Mouse (Mus musculus) midbrain, embryonic 16.5 days (tissue): ENCODE measurements around the gene Ube2cbp. TPM values are rescaled to one million over a fixed set of nuclear protein-coding genes. Genes with fewer than 3 reads are reported as not detected.

Experiments used
- ATAC-seq: fragments of 200-750 bp; cut with Nextera tagmentation; 2 replicates; pipeline ENCODE4 v1.8.0; 2017; ENCODE audit warnings: moderate TSS enrichment
- H3K27ac ChIP-seq: fragments of 300-500 bp; sonication (generic); 2 replicates; pipeline ENCODE4 v1.5.1; 2014; ENCODE audit warnings: mild to moderate bottlenecking, low read length, mixed read lengths
- H3K27me3 ChIP-seq: fragments of 300-500 bp; sonication (generic); 2 replicates; pipeline ENCODE4 v1.6.1; 2014; ENCODE audit warnings: low read depth, low read length, mixed read lengths; ENCODE audit not compliant: control insufficient read depth, insufficient read depth
- H3K36me3 ChIP-seq: fragments of 300-500 bp; sonication (generic); 2 replicates; pipeline ENCODE4 v1.6.1; 2014; ENCODE audit warnings: mild to moderate bottlenecking, low read length, moderate library complexity, mixed read lengths; ENCODE audit not compliant: control insufficient read depth, insufficient read depth
- H3K4me1 ChIP-seq: fragments of 300-500 bp; sonication (generic); 2 replicates; pipeline ENCODE4 v1.6.1; 2014; ENCODE audit warnings: mild to moderate bottlenecking, low read length, mixed read lengths; ENCODE audit not compliant: control insufficient read depth, insufficient read depth
- H3K4me2 ChIP-seq: fragments of 300-500 bp; sonication (generic); 2 replicates; pipeline ENCODE4 v1.6.1; 2014; ENCODE audit warnings: mild to moderate bottlenecking, low read length, mixed read lengths
- H3K4me3 ChIP-seq: fragments of 300-500 bp; sonication (generic); 2 replicates; pipeline ENCODE4 v1.5.1; 2014; ENCODE audit warnings: low read depth, mild to moderate bottlenecking, low read length, moderate library complexity, mixed read lengths
- H3K9ac ChIP-seq: fragments of 300-500 bp; sonication (generic); 2 replicates; pipeline ENCODE4 v1.6.1; 2014; ENCODE audit warnings: low read depth, low read length, mixed read lengths
- H3K9me3 ChIP-seq: fragments of 300-500 bp; sonication (generic); replicated peaks from 2 replicates; pipeline ENCODE4 v1.6.1; 2014; ENCODE audit warnings: mild to moderate bottlenecking, low read length, mixed read lengths; ENCODE audit not compliant: control insufficient read depth, poor library complexity, severe bottlenecking
- WGBS: fragments of 180-500 bp; shearing (Covaris S2); extraction: QIAGEN DNeasy Blood & Tissue Kit; methylation state at CpG from one replicate; pipeline ENCODE4 v1.1.7; 2014; 5-methylcytosine and 5-hydroxymethylcytosine counted together
- polyA plus RNA-seq: library from polyadenylated mRNA; unstranded; fragments of >200 nt; fragmentation: Nextera tagmentation; extraction: Ambion mirVana; gene quantifications from 2 replicates; pipeline ENCODE4 v1.2.1, GENCODE M21; 2015

The Ube2cbp gene
- polyA plus RNA-seq: 7.8 and 8.1 TPM in 2 replicates

DNA sequence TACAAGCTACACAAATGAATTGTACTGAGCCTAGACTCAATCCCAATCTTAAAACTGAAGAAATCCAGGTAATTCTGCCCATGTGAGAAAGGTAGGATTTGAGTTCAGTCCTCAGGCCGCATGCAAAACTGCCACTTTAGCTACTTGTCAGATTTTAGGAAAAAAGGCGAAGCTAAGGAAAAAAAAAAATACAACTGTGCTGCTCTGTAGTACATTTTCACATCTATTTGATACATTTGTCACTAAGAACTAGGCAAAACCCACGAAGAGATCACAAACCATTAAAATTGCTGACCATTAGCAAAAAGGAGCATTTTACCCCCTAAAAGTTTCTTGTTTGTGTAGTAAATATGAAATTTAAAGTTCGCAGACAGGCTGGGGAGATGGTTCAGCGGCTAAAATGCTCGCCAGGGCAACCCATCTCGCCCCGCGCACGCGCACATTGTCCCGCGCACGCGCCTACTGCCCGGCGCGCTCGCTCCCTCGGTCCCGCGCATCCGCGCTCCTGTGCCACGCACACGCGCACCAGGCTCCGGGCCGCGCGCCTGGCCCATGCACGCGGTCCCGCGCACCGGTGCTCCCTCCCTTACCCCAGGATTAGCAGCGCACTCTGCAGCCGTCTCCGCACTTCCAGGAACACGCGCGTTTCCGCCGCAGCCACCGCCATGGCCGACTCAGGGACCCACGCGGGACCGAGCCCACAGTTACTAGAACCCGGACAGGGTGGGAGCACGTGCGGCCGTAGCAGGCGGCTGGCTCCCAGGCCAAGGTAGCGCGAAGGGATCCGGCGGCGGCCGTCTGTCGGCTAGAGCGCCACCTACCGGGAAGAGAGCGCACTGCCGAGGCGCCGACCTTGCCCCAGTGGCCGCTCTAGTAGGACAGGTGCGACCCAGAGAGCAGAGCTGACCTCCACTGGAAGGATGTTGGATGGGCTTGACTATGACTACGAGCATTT is at the start of gene Ube2cbp:
Gene Ube2cbp, minus strand, starts transcription at position 800 of the 955 bp plus-strand sequence.
- no peaks in the 10 kb centered on the region for H3K36me3 ChIP-seq
- peak within 1 kb of the TSS; percentile 59 for H3K4me2 ChIP-seq
- WGBS: 2% methylated on average over 69 of the region's 70 CpGs
- H3K4me1 ChIP-seq: peaks cover 22% of the 10 kb centered on the region
- H3K27ac ChIP-seq: peak within 1 kb of the TSS; percentile 93
- peak within 1 kb of the TSS; percentile 84 for H3K9ac ChIP-seq
- ATAC-seq: peak; percentile 86
- H3K4me3 ChIP-seq: peak within 1 kb of the TSS; percentile 68
- no peaks in the 10 kb centered on the region for H3K9me3 ChIP-seq
- H3K27me3 ChIP-seq: no peaks in the 10 kb centered on the region

DNA sequence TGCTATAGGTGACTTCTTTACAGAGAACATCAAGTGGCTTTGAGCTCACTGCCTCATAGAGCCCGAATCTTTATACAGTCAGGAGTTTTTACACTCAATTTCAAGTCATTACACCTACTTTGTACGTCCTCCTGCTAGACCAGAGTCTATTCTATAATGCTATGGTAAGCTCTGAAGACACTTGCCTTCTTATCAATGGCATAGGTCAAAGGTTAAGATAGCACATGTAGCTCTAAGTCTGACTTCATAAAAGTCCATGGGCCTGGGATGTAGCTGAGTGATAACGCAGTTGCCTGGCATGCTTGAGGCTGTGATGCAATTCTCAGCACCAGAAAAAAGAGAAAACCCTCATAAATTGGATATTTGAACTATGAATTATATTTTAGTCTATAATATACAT is 49.6 kb upstream of the Ube2cbp start:
- WGBS: 81% methylated on average over 3 of the region's 3 CpGs
- Histone ChIP-seq H3K27me3 (no peaks in the 10 kb centered on the region), H3K9ac (no peak overlapping the region), H3K4me3 (no peak overlapping the region), H3K27ac (no peak overlapping the region), H3K4me2 (no peak overlapping the region), H3K4me1 (no peaks in the 10 kb centered on the region), H3K9me3 (no peaks in the 10 kb centered on the region), H3K36me3 (peaks cover 35% of the 10 kb centered on the region)
- ATAC-seq: no peak

DNA sequence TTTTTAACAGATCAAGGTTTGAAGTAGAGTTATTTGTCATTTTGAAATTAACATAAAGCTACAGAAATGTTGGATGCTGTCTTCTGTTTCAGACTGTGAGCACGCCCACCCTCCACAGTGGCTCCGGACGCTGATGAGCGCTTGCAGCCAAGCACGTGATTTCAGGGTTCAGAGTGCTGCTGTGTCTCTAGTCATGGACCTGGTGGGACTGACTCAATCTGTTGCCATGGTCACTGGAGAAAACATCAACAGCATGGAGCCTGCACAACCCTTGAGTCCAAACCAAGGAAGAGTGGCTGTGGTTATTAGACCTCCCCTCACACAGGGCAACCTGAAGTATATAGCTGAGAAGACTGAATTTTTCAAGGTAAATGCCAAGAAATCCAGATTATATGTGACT is 49.0 kb upstream of the Ube2cbp start:
- H3K36me3 ChIP-seq: peaks cover 33% of the 10 kb centered on the region
- WGBS: 71% methylated on average over 5 of the region's 5 CpGs
- no peak overlapping the region for H3K9ac ChIP-seq
- no peak overlapping the region for H3K4me3 ChIP-seq
- no peaks in the 10 kb centered on the region for H3K9me3 ChIP-seq
- no peak overlapping the region for H3K27ac ChIP-seq
- H3K27me3 ChIP-seq: no peaks in the 10 kb centered on the region
- no peaks in the 10 kb centered on the region for H3K4me1 ChIP-seq
- H3K4me2 ChIP-seq: no peak overlapping the region
- ATAC-seq: no peak

DNA sequence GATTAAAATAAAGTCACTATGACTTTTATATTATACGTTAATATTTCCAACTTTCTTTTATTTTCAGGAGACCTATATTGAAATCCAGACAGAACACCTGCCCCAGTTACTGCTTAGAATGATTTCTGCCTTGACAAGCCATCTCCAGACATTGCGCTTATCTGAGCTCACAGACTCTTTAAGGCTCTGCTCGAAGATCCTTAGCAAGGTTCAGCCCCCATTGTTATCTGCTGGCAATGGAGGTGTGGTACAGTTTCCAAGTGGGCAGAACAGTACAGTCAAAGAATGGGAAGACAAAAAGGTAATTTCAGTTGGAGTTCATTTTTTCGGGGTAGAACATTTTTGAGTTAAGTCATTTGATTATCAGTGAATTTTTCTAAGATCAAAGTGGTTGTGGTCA is 42.7 kb upstream of the Ube2cbp start:
- peaks cover 14% of the 10 kb centered on the region for H3K36me3 ChIP-seq
- no peak overlapping the region for H3K9ac ChIP-seq
- ATAC-seq: no peak
- no peaks in the 10 kb centered on the region for H3K9me3 ChIP-seq
- H3K4me1 ChIP-seq: no peaks in the 10 kb centered on the region
- no peaks in the 10 kb centered on the region for H3K27me3 ChIP-seq
- H3K4me3 ChIP-seq: no peak overlapping the region
- WGBS: 92% methylated on average over 4 of the region's 4 CpGs
- no peak overlapping the region for H3K4me2 ChIP-seq
- H3K27ac ChIP-seq: no peak overlapping the region

DNA sequence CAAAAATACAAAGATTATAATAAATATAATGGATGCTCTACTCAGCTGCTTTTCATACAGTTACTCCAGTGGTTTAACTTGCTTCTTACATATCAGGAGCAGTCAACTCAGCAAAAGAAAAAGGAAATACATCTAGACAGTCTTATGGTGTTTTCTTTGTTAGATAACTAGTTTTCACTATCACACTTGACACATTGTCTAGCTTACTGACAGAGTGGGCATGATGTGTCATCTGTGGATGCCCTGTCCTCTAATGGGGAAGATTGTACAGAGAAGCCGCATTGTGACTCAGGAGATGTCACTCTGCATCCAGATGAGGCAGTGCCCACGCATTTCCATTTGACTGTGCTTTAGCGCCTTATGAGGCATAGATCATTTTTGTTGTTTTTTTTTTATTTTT is 34.3 kb upstream of the Ube2cbp start:
- Histone ChIP-seq H3K4me2 (no peak overlapping the region), H3K27ac (no peak overlapping the region), H3K4me3 (no peak overlapping the region), H3K27me3 (no peaks in the 10 kb centered on the region), H3K36me3 (peaks cover 22% of the 10 kb centered on the region), H3K9ac (no peak overlapping the region), H3K4me1 (no peaks in the 10 kb centered on the region), H3K9me3 (no peaks in the 10 kb centered on the region)
- no peak for ATAC-seq
- 97% methylated on average over 3 of the region's 3 CpGs for whole genome bisulfite sequencing

DNA sequence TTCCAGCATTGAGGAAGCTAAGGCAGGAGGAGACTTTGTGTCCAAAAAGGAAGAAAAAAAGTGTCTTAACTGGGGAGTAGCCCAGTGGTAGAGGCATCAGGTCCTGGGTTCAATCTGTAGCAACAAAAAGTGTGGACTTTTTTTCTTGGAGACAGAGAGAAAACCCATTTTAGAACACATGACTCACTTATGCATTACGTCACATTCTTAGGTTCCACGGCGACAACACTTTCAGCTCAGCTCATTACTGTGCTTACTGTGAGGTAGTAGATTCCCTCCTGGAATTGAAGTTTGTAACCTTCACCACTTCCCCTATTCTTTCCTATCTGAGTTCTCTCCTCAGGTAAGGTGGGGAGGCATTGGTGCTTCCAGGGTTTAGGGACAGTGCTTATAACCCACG is 31.5 kb upstream of the Ube2cbp start:
- Histone ChIP-seq H3K4me2 (no peak overlapping the region), H3K4me1 (no peaks in the 10 kb centered on the region), H3K9ac (no peak overlapping the region), H3K4me3 (no peak overlapping the region), H3K27ac (no peak overlapping the region), H3K27me3 (no peaks in the 10 kb centered on the region), H3K9me3 (no peaks in the 10 kb centered on the region), H3K36me3 (peaks cover 29% of the 10 kb centered on the region)
- no peak for ATAC-seq
- WGBS: 94% methylated on average over 4 of the region's 4 CpGs

DNA sequence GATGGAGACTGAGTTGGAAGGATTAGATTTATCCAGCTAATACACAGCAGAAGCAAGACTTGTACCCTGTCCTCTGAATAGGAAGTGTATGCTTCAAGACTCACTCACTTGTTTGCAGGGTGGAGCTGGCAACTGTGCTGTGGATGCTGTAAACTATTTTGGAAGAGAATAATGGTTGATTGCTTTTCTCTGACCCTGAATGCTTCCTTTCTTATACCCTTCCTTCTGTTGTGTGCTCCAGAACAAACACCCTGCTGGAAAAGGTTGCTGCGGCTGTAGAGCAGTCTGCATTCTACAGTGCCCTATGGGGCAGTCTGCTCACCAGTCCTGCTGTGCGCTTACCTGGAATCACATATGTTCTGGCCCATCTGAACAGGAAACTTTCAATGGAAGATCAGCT is 27.0 kb upstream of the Ube2cbp start:
- no peaks in the 10 kb centered on the region for H3K27me3 ChIP-seq
- H3K4me3 ChIP-seq: no peak overlapping the region
- no peaks in the 10 kb centered on the region for H3K4me1 ChIP-seq
- no peak overlapping the region for H3K27ac ChIP-seq
- no peak for ATAC-seq
- H3K9me3 ChIP-seq: no peaks in the 10 kb centered on the region
- no peak overlapping the region for H3K4me2 ChIP-seq
- H3K9ac ChIP-seq: no peak overlapping the region
- peaks cover 19% of the 10 kb centered on the region for H3K36me3 ChIP-seq
- WGBS: 92% methylated on average over 2 of the region's 2 CpGs

DNA sequence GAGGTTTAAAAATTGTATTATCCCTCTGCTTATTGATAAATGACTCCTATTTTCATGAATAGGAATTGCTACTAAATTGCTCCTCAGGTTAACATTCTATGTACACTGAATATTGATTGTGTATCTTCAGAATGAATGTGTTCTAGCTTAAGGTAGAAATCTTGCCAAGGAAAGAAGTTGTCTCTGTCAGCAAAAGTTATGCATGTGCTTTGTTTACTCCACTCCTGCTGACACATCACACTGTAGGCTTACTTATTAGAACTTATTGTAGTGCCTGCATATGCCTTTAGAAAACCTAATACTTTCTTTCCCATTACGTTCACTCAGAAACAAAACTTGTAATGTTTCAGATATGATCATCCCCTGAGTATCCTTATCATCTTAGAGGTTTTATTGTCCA is 17.5 kb upstream of the Ube2cbp start:
- Histone ChIP-seq H3K4me1 (no peaks in the 10 kb centered on the region), H3K27me3 (no peaks in the 10 kb centered on the region), H3K9ac (no peak overlapping the region), H3K4me3 (no peak overlapping the region), H3K9me3 (no peaks in the 10 kb centered on the region), H3K4me2 (no peak overlapping the region), H3K36me3 (no peaks in the 10 kb centered on the region), H3K27ac (no peak overlapping the region)
- ATAC-seq: no peak
- 93% methylated on average over 1 of the region's 1 CpGs for WGBS

DNA sequence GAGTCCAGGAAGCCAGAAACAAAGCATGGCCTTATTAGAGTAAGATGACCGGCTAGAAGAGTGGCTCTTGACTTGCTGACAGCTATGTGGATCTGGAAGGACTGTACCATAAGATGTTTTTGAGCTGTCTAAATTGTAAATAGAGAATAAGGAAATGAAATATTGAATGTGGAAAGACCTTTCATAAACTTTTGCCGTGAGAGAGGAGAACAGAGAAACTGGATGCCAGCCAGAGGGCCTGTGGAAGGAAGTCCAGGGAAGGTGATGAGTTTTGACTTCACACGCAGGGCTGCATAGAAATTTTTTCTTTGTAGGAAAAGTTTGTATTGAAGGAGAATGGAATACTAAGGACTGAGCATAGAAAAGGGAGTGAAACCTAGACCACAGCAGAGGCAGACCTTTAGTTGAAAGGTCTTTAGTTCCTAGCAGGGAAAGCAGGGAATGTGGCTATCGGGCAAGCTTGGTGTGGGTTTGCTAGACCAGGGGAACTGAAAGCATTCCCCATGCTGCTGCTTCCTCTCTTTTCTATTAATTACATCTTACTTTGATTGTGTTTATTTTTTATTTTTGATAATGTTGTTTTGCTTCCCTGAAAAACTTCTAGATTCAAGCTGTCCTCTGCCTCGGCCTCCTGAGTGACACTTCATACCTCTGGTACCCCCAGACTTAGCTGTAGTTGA is 13.8 kb upstream of the Ube2cbp start:
- 90% methylated on average over 5 of the region's 5 CpGs for WGBS
- H3K9ac ChIP-seq: no peak overlapping the region
- H3K27me3 ChIP-seq: no peaks in the 10 kb centered on the region
- no peaks in the 10 kb centered on the region for H3K36me3 ChIP-seq
- H3K4me2 ChIP-seq: no peak overlapping the region
- H3K9me3 ChIP-seq: no peaks in the 10 kb centered on the region
- H3K4me3 ChIP-seq: no peak overlapping the region
- no peaks in the 10 kb centered on the region for H3K4me1 ChIP-seq
- ATAC-seq: no peak
- no peak overlapping the region for H3K27ac ChIP-seq
